ENCODE assay signal across 8 mouse cellular contexts in the genomic region with DNA sequence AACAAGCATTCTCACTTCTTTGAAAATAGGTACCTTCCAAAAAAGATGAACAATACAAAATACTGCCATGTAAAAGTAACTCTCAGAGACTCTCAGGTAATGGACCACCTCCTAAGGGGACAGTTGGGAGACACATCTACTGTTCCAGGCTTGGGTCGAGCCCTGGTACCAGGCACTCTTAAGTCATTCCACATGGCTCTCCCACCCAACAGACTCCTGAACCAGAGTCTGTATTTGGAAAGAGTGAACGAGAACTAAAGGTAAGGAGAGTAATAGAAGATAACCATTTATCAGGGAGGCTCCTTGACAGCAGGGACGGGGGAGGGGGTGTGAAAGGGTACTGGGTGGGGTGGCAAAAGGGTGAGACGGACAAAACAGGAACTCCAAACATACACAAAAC. TPM values are rescaled to one million over a fixed set of nuclear protein-coding genes. Genes with fewer than 3 reads are reported as not detected.
A peak's percentile ranks its signal among the peaks of the same experiment; 100 is the strongest.
DNase-seq lines count a peak whose midpoint lies in the region; ATAC-seq and TF ChIP-seq lines count a peak whose summit lies in the region.

No protein-coding gene starts in this region.

- H3K4me1 ChIP-seq in embryonic facial prominence, embryonic 14.5 days (ENCODE audit: control insufficient read depth, insufficient read depth, low read length), result peaks cover 11% of the 10 kb centered on the region; the same call in 1 of the 2 replicates
- no peaks in the 10 kb centered on the region for H3K4me1 ChIP-seq in hindbrain, postnatal 0 days (ENCODE audit: insufficient read depth, low read length)
- peaks cover 30% of the 10 kb centered on the region for H3K4me1 ChIP-seq in neural tube, embryonic 12.5 days

- H3K36me3 ChIP-seq in embryonic facial prominence, embryonic 14.5 days (ENCODE audit: control insufficient read depth, insufficient read depth, low read length), result no peaks in the 10 kb centered on the region
- H3K36me3 ChIP-seq in hindbrain, postnatal 0 days (ENCODE audit: insufficient read depth, low read length), result no peaks in the 10 kb centered on the region; the same call in 1 of the 2 replicates
- no peaks in the 10 kb centered on the region for H3K36me3 ChIP-seq in neural tube, embryonic 12.5 days

- H3K4me2 ChIP-seq in embryonic facial prominence, embryonic 14.5 days (ENCODE audit: low read depth, low read length), result peak overlapping the region; percentile 100
- peak overlapping the region; percentile 97 for H3K4me2 ChIP-seq in hindbrain, postnatal 0 days (ENCODE audit: low read depth, low read length)
- peak overlapping the region; percentile 99 for H3K4me2 ChIP-seq in neural tube, embryonic 12.5 days (replicated peaks)

- H3K9me3 ChIP-seq in embryonic facial prominence, embryonic 14.5 days (ENCODE audit: control insufficient read depth, low read length), result no peaks in the 10 kb centered on the region
- no peaks in the 10 kb centered on the region for H3K9me3 ChIP-seq in hindbrain, postnatal 0 days (ENCODE audit: low read length)
- no peaks in the 10 kb centered on the region for H3K9me3 ChIP-seq in neural tube, embryonic 12.5 days

- TF ChIP-seq CTCF in left cerebral cortex, adult 2 months (IDR thresholded peaks at IDR 0.05), result no peak
- TF ChIP-seq CTCF in hindbrain, postnatal 0 days (IDR thresholded peaks at IDR 0.05; ENCODE audit: low read depth), result no peak

- WGBS in embryonic facial prominence, embryonic 14.5 days, result 20% methylated on average over 4 of the region's 4 CpGs
- WGBS in hindbrain, postnatal 0 days, result 15% methylated on average over 4 of the region's 4 CpGs
- WGBS in neural tube, embryonic 12.5 days, result 15% methylated on average over 4 of the region's 4 CpGs

- peak overlapping the region; percentile 71 for H3K9ac ChIP-seq in embryonic facial prominence, embryonic 14.5 days (ENCODE audit: low read depth, low read length)
- H3K9ac ChIP-seq in hindbrain, postnatal 0 days (replicated peaks; ENCODE audit: low read length), result peak overlapping the region; percentile 80
- peak overlapping the region; percentile 62; the same call in 1 of the 2 replicates for H3K9ac ChIP-seq in neural tube, embryonic 12.5 days

- peaks cover 44% of the 10 kb centered on the region for H3K27me3 ChIP-seq in embryonic facial prominence, embryonic 14.5 days (replicated peaks; ENCODE audit: control insufficient read depth, insufficient read depth, low read length)
- H3K27me3 ChIP-seq in hindbrain, postnatal 0 days (ENCODE audit: insufficient read depth, low read length), result no peaks in the 10 kb centered on the region
- peaks cover 58% of the 10 kb centered on the region for H3K27me3 ChIP-seq in neural tube, embryonic 12.5 days (replicated peaks)

- ATAC-seq in embryonic facial prominence, embryonic 14.5 days (ENCODE audit: low read depth), result no peak
- ATAC-seq in hindbrain, postnatal 0 days, result no peak
- no peak for ATAC-seq in neural tube, embryonic 12.5 days (ENCODE audit: low FRiP score, low read depth)

- peak overlapping the region; percentile 93 for H3K27ac ChIP-seq in left cerebral cortex, adult 2 months
- H3K27ac ChIP-seq in embryonic facial prominence, embryonic 14.5 days (replicated peaks; ENCODE audit: low read depth, low read length), result no peak overlapping the region
- H3K27ac ChIP-seq in hindbrain, postnatal 0 days, result peak overlapping the region; percentile 91; the same call in 1 of the 2 replicates
- no peak overlapping the region for H3K27ac ChIP-seq in neural tube, embryonic 12.5 days

- DNase-seq in left cerebral cortex, adult 2 months (ENCODE audit: extremely low spot score in 1 of 2, low spot score in 2 of 2), result no peak
- DNase-seq in left cerebral cortex, adult 11 months (ENCODE audit: low spot score), result no peak
- DNase-seq in embryonic facial prominence, embryonic 14.5 days (ENCODE audit: low spot score), result no peak
- no peak for DNase-seq in hindbrain, postnatal 0 days (ENCODE audit: low spot score)
- DNase-seq in adrenal gland, postnatal 36 days, result no peak
- DNase-seq in spleen, adult 12 weeks (ENCODE audit: low spot score), result no peak
- no peak for DNase-seq in retina, postnatal 1 day

- H3K4me3 ChIP-seq in left cerebral cortex, adult 2 months, result peak overlapping the region; percentile 75
- peak overlapping the region; percentile 65 for H3K4me3 ChIP-seq in embryonic facial prominence, embryonic 14.5 days (ENCODE audit: low read depth, low read length)
- peak overlapping the region; percentile 80 for H3K4me3 ChIP-seq in hindbrain, postnatal 0 days (ENCODE audit: low read length)
- peak overlapping the region; percentile 57 for H3K4me3 ChIP-seq in neural tube, embryonic 12.5 days

- intact Hi-C loops in left cerebral cortex, adult 2 months (cut with DNase I), result loop anchor here (2.0 to 10.0 kb wide), 3 partner anchors 420 to 715 kb away; a partner anchor contains a TSS

RNA-seq across cellular contexts. Expression of a gene that starts 3.0 kb away (rescaled TPM):
- total RNA-seq in left cerebral cortex, adult 2 months (2021), result 10 to 100 TPM; 30.0 to 37.3 TPM
- polyA plus RNA-seq in embryonic facial prominence, embryonic 14.5 days (2014; fragmentation: Nextera tagmentation; extraction: Ambion mirVana), result 3.0 and 3.3 TPM in 2 replicates
- 4.9 and 6.8 TPM in 2 replicates for total RNA-seq in hindbrain, postnatal 0 days (2014; rRNA removed)
- 9.4 TPM in 2 replicates for polyA plus RNA-seq in hindbrain, postnatal 0 days (2015; fragmentation: Nextera tagmentation; extraction: Ambion mirVana)
- 1.6 and 2.1 TPM in 2 replicates for polyA plus RNA-seq in neural tube, embryonic 12.5 days (2016; fragmentation: Nextera tagmentation; extraction: Ambion mirVana)
- 10 to 100 TPM; 12.3 to 16.5 TPM for total RNA-seq in adrenal gland, postnatal 36 days (2021)

Comparison
In these comparisons a context has a peak if more than half of its experiments do, and no peak if none do; other contexts are left out.
1. H3K27ac ChIP-seq: peak in left cerebral cortex, adult 2 months (single experiment) and hindbrain, postnatal 0 days (single experiment); none in embryonic facial prominence, embryonic 14.5 days (single experiment) and neural tube, embryonic 12.5 days (single experiment).
2. Peak in every context shown above with its lines, with median percentiles within 50 percentile points of each other: H3K4me3 ChIP-seq, H3K4me2 ChIP-seq and H3K9ac ChIP-seq.